Mouse (Mus musculus): Measurements from ENCODE around the gene Diras1. TPM values are rescaled to one million over a fixed set of nuclear protein-coding genes. Genes with fewer than 3 reads are reported as not detected.

Gene Diras1
- polyA plus RNA-seq (2015; fragmentation: Nextera tagmentation; extraction: Ambion mirVana), result 70.0 and 88.4 TPM in 2 replicates

DNA sequence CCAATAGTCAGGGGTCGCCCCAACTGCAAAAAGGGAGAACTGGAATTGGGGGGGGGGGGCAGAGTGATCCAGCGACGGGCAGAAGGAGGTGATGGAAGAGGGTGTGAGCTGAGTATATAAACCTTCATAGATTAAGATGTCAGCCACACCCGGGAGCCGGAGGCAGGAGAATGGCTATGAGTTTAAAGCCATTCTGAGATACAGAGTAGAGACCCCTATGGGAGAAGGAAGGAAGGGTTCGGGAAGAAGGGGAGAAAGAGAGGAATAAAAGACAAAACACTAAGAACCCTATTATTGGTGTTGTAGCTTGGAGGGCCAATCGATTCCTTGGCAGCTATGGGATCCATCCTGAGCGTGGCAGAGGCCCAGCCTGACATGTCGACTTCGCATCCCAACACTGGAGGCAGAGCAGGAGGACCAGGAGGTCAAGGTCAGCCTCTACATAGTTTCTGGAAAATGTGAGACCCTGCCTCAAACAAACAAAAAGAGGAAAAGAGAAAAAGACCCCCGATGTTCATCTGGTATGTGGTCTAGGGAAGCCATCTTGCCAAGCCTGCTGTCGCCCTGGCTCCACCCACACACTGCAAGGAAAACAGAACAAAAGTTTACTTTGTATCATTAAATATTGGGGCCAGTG is at the start of gene Diras1:
Diras1 (minus strand) TSS at position 24 of the 637 bp plus-strand sequence.

DNA sequence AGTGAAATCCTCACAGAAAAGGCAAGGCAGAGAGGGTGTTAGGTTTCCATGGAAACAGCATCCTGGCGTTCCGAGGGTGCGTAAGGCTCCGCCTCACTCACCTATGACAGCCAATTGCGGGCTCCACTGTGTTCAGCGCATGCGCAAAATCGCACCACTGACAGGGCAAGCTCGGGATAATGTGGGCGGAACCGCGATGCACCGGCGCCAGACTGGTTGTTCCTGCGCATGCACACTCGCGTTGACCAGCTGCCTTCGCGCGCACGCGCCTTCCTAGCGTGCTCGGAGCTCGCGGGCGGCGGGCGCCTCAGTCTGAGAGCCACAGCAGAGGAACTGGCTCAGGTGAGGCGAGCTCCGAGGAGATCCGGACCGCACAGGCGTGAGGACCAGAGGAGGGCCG is 44.4 kb upstream of the Diras1 start, which contains the start of gene Thop1:
Thop1 (plus strand) TSS at position 200 of the 400 bp plus-strand sequence.

DNA sequence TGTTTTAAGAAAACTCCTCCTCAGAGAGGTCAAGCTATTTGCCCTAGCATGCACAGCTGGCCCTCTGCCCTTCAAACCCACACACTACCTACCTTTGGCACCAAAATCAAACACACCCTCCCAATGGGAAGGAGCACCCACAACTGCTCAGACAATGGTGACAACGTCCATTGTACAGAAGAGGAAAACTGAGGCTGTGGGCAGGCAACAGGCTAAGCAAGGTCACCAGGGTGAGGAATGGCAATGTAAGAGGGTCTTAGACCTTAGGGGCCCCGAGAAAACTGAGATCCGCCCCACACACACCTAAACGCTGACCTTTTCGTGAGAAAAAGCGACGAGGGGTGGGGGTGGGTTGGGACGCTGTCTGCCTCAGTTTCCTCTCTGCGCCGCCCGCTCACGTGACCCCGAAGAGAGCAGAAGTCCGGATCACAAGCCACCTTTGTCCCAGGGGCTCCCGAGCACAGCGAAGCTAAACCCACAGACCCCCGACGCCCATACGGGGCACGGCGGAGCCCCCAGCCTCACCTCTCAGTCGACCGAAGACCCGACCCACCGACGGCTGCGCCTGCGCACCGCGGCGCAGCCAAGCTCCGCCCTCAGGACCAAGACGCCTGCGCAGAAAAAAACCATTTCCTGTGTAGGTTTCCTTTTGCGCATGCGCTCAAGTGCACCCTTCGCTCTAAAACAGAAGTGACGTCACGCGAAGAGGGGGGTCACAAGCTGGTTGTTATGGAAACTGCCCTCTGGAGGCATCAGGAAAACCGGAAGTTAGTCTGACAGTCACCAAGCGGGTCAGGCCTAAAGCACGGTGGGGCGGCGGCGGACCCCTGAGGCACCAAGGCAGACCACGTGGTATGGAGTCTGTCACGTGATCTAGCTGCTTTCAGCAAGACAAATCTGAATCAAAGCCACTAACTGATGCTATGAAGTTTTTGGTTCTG is 34.4 kb upstream of the Diras1 start, which contains the start of gene Sgta:
Sgta (minus strand) TSS at position 579 of the 941 bp plus-strand sequence.

DNA sequence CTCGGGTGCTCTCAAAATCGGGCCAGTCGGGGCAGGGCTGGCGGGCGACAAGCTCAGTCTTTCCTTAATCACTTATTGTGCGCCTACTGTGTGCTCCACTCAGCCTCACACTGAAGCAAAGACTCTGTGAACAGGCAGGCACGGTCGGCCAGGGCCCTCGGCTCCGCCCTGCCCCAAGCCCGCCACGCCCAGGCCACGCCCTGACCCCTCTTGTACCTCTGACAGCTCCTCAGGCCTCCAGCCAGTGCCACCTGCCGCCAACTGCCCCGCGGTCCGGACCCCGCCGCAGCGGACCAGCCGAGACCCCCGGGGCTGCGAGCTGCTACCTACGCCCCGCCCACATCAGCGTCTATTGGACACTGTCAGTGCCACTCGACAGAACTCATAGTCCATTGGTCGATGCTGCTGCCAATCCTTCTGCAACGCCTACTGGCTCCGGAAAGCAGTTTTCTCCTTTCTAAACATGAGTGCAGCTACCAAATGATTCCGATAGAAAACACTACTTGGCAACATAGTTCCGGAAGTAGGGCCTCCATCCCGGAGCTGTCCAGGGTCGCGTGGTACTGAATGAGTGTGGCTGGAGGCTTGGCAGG is 11.6 kb upstream of the Diras1 start, which contains the start of gene Slc39a3:
Slc39a3 (minus strand) TSS at position 439 of the 593 bp plus-strand sequence.

DNA sequence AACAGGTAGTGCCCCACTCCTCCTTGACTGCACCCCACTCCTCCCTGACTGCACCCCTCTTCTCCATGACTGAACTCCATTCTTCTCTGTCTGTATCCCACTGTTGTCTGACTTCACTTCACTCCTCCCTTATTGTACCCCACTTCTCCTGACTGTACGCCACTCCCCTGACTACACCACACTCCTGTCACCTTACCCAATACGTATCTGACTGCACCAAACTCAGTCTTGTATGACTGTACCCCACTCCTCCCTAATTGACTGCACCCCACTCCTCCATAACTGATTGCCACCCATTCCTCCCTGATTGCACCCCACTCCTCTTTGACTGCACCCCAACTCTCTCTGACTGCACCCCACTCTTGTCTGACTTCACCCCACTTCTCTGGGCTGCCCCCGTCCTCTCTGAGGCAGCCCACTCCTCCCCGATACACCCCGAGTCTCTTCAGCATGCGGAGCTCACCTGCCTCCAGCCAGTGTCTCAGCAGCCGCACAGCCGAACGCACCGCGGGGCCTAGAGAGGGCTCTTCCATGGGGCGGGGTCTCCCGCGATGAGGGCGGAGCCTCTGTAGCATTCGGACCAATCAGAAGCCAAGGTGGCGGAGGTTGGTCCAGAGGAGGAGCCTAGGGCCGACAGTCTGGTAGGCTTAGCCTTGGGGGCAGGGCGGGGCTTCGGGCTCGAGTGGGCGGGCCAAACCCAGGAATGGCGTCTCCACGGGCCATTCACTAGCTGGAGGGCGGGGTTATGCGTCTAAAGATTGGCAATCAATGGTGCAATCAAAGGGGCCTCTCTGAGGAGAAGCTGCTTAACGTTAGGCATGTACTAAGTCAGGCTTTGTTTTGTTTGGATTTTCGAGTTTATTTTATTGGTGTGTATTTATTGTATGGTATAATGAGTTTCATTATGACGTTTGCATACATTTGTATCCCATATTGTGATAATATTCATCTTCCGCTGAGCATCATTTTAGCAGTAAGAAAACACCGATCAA is 10.8 kb downstream of the Diras1 start, which contains the start of gene Gng7:
Gng7 (minus strand) TSS at position 553 of the 992 bp plus-strand sequence.

Other genes starting within 250 kb of the Diras1 start
- gene Sf3a2, start 227.5 kb downstream of the Diras1 start, polyA plus RNA-seq (2015; fragmentation: Nextera tagmentation; extraction: Ambion mirVana), result 44.2 and 49.1 TPM in 2 replicates
- 108 and 123 TPM in 2 replicates for gene Plekhj1, start 227.0 kb downstream of the Diras1 start, polyA plus RNA-seq (2015; fragmentation: Nextera tagmentation; extraction: Ambion mirVana)
- 0.21 and 0.27 TPM in 2 replicates for gene Amh, start 220.4 kb downstream of the Diras1 start, polyA plus RNA-seq (2015; fragmentation: Nextera tagmentation; extraction: Ambion mirVana)
- 2.4 and 2.7 TPM in 2 replicates for gene Jsrp1, start 212.2 kb downstream of the Diras1 start, polyA plus RNA-seq (2015; fragmentation: Nextera tagmentation; extraction: Ambion mirVana)
- 1,152 and 1,281 TPM in 2 replicates for gene Oaz1, start 199.0 kb downstream of the Diras1 start, polyA plus RNA-seq (2015; fragmentation: Nextera tagmentation; extraction: Ambion mirVana)
- 28.9 and 30.1 TPM in 2 replicates for gene Lingo3, start 181.6 kb downstream of the Diras1 start, polyA plus RNA-seq (2015; fragmentation: Nextera tagmentation; extraction: Ambion mirVana)
- 271 and 277 TPM in 2 replicates for gene Lsm7, start 170.5 kb downstream of the Diras1 start, polyA plus RNA-seq (2015; fragmentation: Nextera tagmentation; extraction: Ambion mirVana)
- 79.8 and 90.2 TPM in 2 replicates for gene Sppl2b, start 170.4 kb downstream of the Diras1 start, polyA plus RNA-seq (2015; fragmentation: Nextera tagmentation; extraction: Ambion mirVana)
- gene Tmprss9, start 153.8 kb downstream of the Diras1 start, polyA plus RNA-seq (2015; fragmentation: Nextera tagmentation; extraction: Ambion mirVana), result 0.10 and 0.27 TPM in 2 replicates
- 389 and 390 TPM in 2 replicates for gene Timm13, start 124.7 kb downstream of the Diras1 start, polyA plus RNA-seq (2015; fragmentation: Nextera tagmentation; extraction: Ambion mirVana)
- 20.9 and 25.2 TPM in 2 replicates for gene Lmnb2, start 107.4 kb downstream of the Diras1 start, polyA plus RNA-seq (2015; fragmentation: Nextera tagmentation; extraction: Ambion mirVana)
- 9.8 and 11.4 TPM in 2 replicates for gene Gadd45b, start 95.6 kb downstream of the Diras1 start, polyA plus RNA-seq (2015; fragmentation: Nextera tagmentation; extraction: Ambion mirVana)
- gene Gng7, start 10.7 kb downstream of the Diras1 start, polyA plus RNA-seq (2015; fragmentation: Nextera tagmentation; extraction: Ambion mirVana), result 26.8 and 31.7 TPM in 2 replicates
- 36.6 and 41.3 TPM in 2 replicates for gene Slc39a3, start 11.8 kb upstream of the Diras1 start, polyA plus RNA-seq (2015; fragmentation: Nextera tagmentation; extraction: Ambion mirVana)
- 246 and 290 TPM in 2 replicates for gene Sgta, start 34.5 kb upstream of the Diras1 start, polyA plus RNA-seq (2015; fragmentation: Nextera tagmentation; extraction: Ambion mirVana)
- 37.7 and 40.4 TPM in 2 replicates for gene Thop1, start 44.4 kb upstream of the Diras1 start, polyA plus RNA-seq (2015; fragmentation: Nextera tagmentation; extraction: Ambion mirVana)
- gene Creb3l3, start 73.2 kb upstream of the Diras1 start, polyA plus RNA-seq (2015; fragmentation: Nextera tagmentation; extraction: Ambion mirVana), result 0.50 and 0.69 TPM in 2 replicates
- gene Map2k2, start 80.3 kb upstream of the Diras1 start, polyA plus RNA-seq (2015; fragmentation: Nextera tagmentation; extraction: Ambion mirVana), result 208 and 228 TPM in 2 replicates
- 19.7 and 21.3 TPM in 2 replicates for gene Zbtb7a, start 109.6 kb upstream of the Diras1 start, polyA plus RNA-seq (2015; fragmentation: Nextera tagmentation; extraction: Ambion mirVana)
- 34.5 and 40.4 TPM in 2 replicates for gene Pias4, start 142.3 kb upstream of the Diras1 start, polyA plus RNA-seq (2015; fragmentation: Nextera tagmentation; extraction: Ambion mirVana)
- gene Eef2, start 151.0 kb upstream of the Diras1 start, polyA plus RNA-seq (2015; fragmentation: Nextera tagmentation; extraction: Ambion mirVana), result 404 and 449 TPM in 2 replicates
- 68.4 and 78.4 TPM in 2 replicates for gene Dapk3, start 157.3 kb upstream of the Diras1 start, polyA plus RNA-seq (2015; fragmentation: Nextera tagmentation; extraction: Ambion mirVana)
- not detected in 2 replicates for gene 4930442H23Rik, start 158.2 kb upstream of the Diras1 start, polyA plus RNA-seq (2015; fragmentation: Nextera tagmentation; extraction: Ambion mirVana)
- 0.11 and 0.13 TPM in 2 replicates for gene Nmrk2, start 176.4 kb upstream of the Diras1 start, polyA plus RNA-seq (2015; fragmentation: Nextera tagmentation; extraction: Ambion mirVana)
- gene Atcay, start 205.2 kb upstream of the Diras1 start, polyA plus RNA-seq (2015; fragmentation: Nextera tagmentation; extraction: Ambion mirVana), result 62.1 and 75.8 TPM in 2 replicates
- gene Zfr2, start 207.5 kb upstream of the Diras1 start, polyA plus RNA-seq (2015; fragmentation: Nextera tagmentation; extraction: Ambion mirVana), result 24.6 and 28.6 TPM in 2 replicates
- 69.6 and 88.6 TPM in 2 replicates for gene Matk, start 227.3 kb upstream of the Diras1 start, polyA plus RNA-seq (2015; fragmentation: Nextera tagmentation; extraction: Ambion mirVana)
- 168 and 176 TPM in 2 replicates for gene Mrpl54, start 241.3 kb upstream of the Diras1 start, polyA plus RNA-seq (2015; fragmentation: Nextera tagmentation; extraction: Ambion mirVana)
- gene Apba3, start 241.3 kb upstream of the Diras1 start, polyA plus RNA-seq (2015; fragmentation: Nextera tagmentation; extraction: Ambion mirVana), result 32.0 and 34.0 TPM in 2 replicates

All from neural tube, postnatal 0 days (tissue).